25 mouse cellular contexts compared by ENCODE assay signal in the genomic region with DNA sequence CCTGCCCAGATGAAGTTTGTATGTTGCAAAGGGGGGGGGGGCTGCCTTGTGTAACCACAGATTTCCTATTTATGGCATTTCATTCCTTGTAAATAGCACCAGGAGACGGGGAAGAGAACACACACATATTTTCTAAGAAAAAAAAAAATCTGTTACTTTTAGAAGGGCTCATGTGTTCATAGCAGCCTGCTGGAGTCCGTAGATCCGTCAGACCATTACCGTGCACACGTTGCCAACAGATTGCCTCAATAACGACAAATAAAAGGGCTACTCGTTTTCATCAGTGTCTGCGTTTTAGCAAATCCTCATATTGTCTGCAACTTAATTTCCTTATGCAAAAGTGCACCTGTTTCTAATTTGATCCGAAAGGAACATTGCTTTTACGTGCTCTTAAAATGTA. TPM values are rescaled to one million over a fixed set of nuclear protein-coding genes. Genes with fewer than 3 reads are reported as not detected.
DNase-seq lines count a peak whose midpoint lies in the region; ATAC-seq and TF ChIP-seq lines count a peak whose summit lies in the region.
"Had no signal": no experiment of that assay in that cellular context is flagged by ENCODE, and none has a peak within 500 bp of the region (broad histone marks: within the 10 kb centered on the region; RNA-seq: fewer than 3 reads in every experiment).

No protein-coding gene starts in this region.

- no peaks in the 10 kb centered on the region for H3K36me3 ChIP-seq in hindbrain, embryonic 14.5 days (replicated peaks; ENCODE audit: control insufficient read depth, insufficient read depth)
- peaks cover 11% of the 10 kb centered on the region; the same call in 1 of the 2 replicates for H3K36me3 ChIP-seq in hindbrain, embryonic 10.5 days
- no peaks in the 10 kb centered on the region for H3K36me3 ChIP-seq in embryonic facial prominence, embryonic 13.5 days
- H3K36me3 ChIP-seq in forebrain, embryonic 16.5 days (ENCODE audit: control insufficient read depth, insufficient read depth), result no peaks in the 10 kb centered on the region
- H3K36me3 ChIP-seq in limb, embryonic 14.5 days (ENCODE audit: control insufficient read depth, insufficient read depth, low read length), result 0 out of 2 replicates have a peak, but pooled peaks cover 8% of the 10 kb centered on the region
- H3K36me3 ChIP-seq: heart, embryonic 12.5 days; hindbrain, embryonic 15.5 days; liver, embryonic 13.5 days; neural tube, embryonic 12.5 days had no signal

- no peaks in the 10 kb centered on the region for H3K9me3 ChIP-seq in hindbrain, embryonic 14.5 days (ENCODE audit: control insufficient read depth, low read length)
- H3K9me3 ChIP-seq in hindbrain, embryonic 10.5 days, result no peaks in the 10 kb centered on the region
- H3K9me3 ChIP-seq in embryonic facial prominence, embryonic 13.5 days, result no peaks in the 10 kb centered on the region
- H3K9me3 ChIP-seq in forebrain, embryonic 16.5 days (ENCODE audit: control insufficient read depth, low read length), result no peaks in the 10 kb centered on the region
- H3K9me3 ChIP-seq in limb, embryonic 14.5 days (ENCODE audit: control insufficient read depth, low read length), result no peaks in the 10 kb centered on the region
- H3K9me3 ChIP-seq: heart, embryonic 12.5 days; hindbrain, embryonic 15.5 days; kidney, embryonic 15.5 days; liver, embryonic 13.5 days; midbrain, embryonic 10.5 days; neural tube, embryonic 12.5 days had no signal

- no peak for ATAC-seq in hindbrain, embryonic 14.5 days (ENCODE audit: low FRiP score)
- ATAC-seq in embryonic facial prominence, embryonic 13.5 days (ENCODE audit: insufficient number of reproducible peaks, insufficient read depth, low FRiP score, low TSS enrichment, low read depth), result no peak
- ATAC-seq in forebrain, embryonic 16.5 days, result 0 out of 2 replicates have a peak, but pooled peaks have one; percentile 8
- ATAC-seq in limb, embryonic 14.5 days (ENCODE audit: low FRiP score, low read depth), result no peak
- ATAC-seq: intestine, embryonic 16.5 days had no signal

- H3K4me1 ChIP-seq in hindbrain, embryonic 14.5 days (replicated peaks; ENCODE audit: control insufficient read depth, insufficient read depth, low read length), result 0 out of 2 replicates have a peak, but pooled peaks cover 6% of the 10 kb centered on the region
- peaks cover 51% of the 10 kb centered on the region for H3K4me1 ChIP-seq in hindbrain, embryonic 10.5 days (replicated peaks)
- H3K4me1 ChIP-seq in embryonic facial prominence, embryonic 13.5 days, result peaks cover 38% of the 10 kb centered on the region
- peaks cover 32% of the 10 kb centered on the region for H3K4me1 ChIP-seq in forebrain, embryonic 16.5 days (replicated peaks; ENCODE audit: control insufficient read depth, insufficient read depth, low read length)
- H3K4me1 ChIP-seq in limb, embryonic 14.5 days (ENCODE audit: control insufficient read depth, insufficient read depth, low read length), result peaks cover 20% of the 10 kb centered on the region

- H3K9ac ChIP-seq in hindbrain, embryonic 14.5 days, result no peak overlapping the region
- H3K9ac ChIP-seq in embryonic facial prominence, embryonic 13.5 days, result 0 out of 2 replicates have a peak overlapping the region, but pooled peaks have one; percentile 51
- no peak overlapping the region for H3K9ac ChIP-seq in forebrain, embryonic 16.5 days (replicated peaks; ENCODE audit: low read depth, low read length)
- H3K9ac ChIP-seq in limb, embryonic 14.5 days (ENCODE audit: low read depth, low read length, severe bottlenecking), result 0 out of 2 replicates have a peak overlapping the region, but pooled peaks have one; percentile 17
- H3K9ac ChIP-seq: heart, embryonic 12.5 days; hindbrain, embryonic 15.5 days; kidney, embryonic 15.5 days; liver, embryonic 13.5 days; lung, embryonic 14.5 days; neural tube, embryonic 12.5 days had no signal

- H3K27ac ChIP-seq in hindbrain, embryonic 14.5 days, result 0 out of 2 replicates have a peak overlapping the region, but pooled peaks have one; percentile 9
- H3K27ac ChIP-seq in hindbrain, embryonic 10.5 days, result no peak overlapping the region
- peak overlapping the region; percentile 75; the same call in 1 of the 2 replicates for H3K27ac ChIP-seq in embryonic facial prominence, embryonic 13.5 days
- H3K27ac ChIP-seq in forebrain, embryonic 16.5 days (ENCODE audit: low read length), result peak overlapping the region; percentile 85
- H3K27ac ChIP-seq in limb, embryonic 14.5 days (replicated peaks; ENCODE audit: low read depth, low read length), result no peak overlapping the region
- H3K27ac ChIP-seq: hindbrain, embryonic 15.5 days; kidney, embryonic 15.5 days; liver, embryonic 13.5 days; macrophage; neural tube, embryonic 12.5 days had no signal

- WGBS in hindbrain, embryonic 14.5 days, result 66% methylated on average over 10 of the region's 10 CpGs
- 86% methylated on average over 10 of the region's 10 CpGs for WGBS in hindbrain, embryonic 10.5 days
- WGBS in embryonic facial prominence, embryonic 13.5 days, result 33% methylated on average over 10 of the region's 10 CpGs
- 16% methylated on average over 10 of the region's 10 CpGs for WGBS in forebrain, embryonic 16.5 days
- 24% methylated on average over 10 of the region's 10 CpGs for WGBS in limb, embryonic 14.5 days

- no peak overlapping the region for H3K4me3 ChIP-seq in hindbrain, embryonic 14.5 days (replicated peaks; ENCODE audit: low read length)
- no peak overlapping the region for H3K4me3 ChIP-seq in hindbrain, embryonic 10.5 days
- no peak overlapping the region for H3K4me3 ChIP-seq in embryonic facial prominence, embryonic 13.5 days
- no peak overlapping the region for H3K4me3 ChIP-seq in forebrain, embryonic 16.5 days (replicated peaks; ENCODE audit: low read length)
- no peak overlapping the region for H3K4me3 ChIP-seq in limb, embryonic 14.5 days (replicated peaks; ENCODE audit: low read length)
- H3K4me3 ChIP-seq: heart, embryonic 12.5 days; hindbrain, embryonic 15.5 days; kidney, embryonic 15.5 days; liver, embryonic 13.5 days; midbrain, embryonic 10.5 days; neural tube, embryonic 12.5 days had no signal

- TF ChIP-seq POLR2A in limb, embryonic 14.5 days (IDR thresholded peaks at IDR 0.05; ENCODE audit: borderline replicate concordance, extremely low read depth, insufficient read depth, insufficient read length), result no peak

- DNase-seq in hindbrain, embryonic 14.5 days (ENCODE audit: low spot score), result no peak
- DNase-seq in hindbrain, embryonic 10.5 days (ENCODE audit: low spot score), result no peak
- DNase-seq in limb, embryonic 14.5 days (ENCODE audit: low spot score), result peak; percentile 16
- DNase-seq in kidney, postnatal 25 days, result no peak
- no peak for DNase-seq in frontal cortex, postnatal 14 days (ENCODE audit: low spot score in 2 of 2)
- DNase-seq: adrenal gland, postnatal 36 days; cerebellum, adult 18-20 months; cerebellum, postnatal 36 days; heart, postnatal 14 days; liver, embryonic 13.5 days; lung, embryonic 14.5 days; thymus, postnatal 14 days had no signal

- no peaks in the 10 kb centered on the region for H3K27me3 ChIP-seq in hindbrain, embryonic 14.5 days (ENCODE audit: control insufficient read depth, insufficient read depth, low read length)
- no peaks in the 10 kb centered on the region for H3K27me3 ChIP-seq in hindbrain, embryonic 10.5 days (ENCODE audit: insufficient read depth, poor library complexity, severe bottlenecking)
- H3K27me3 ChIP-seq in embryonic facial prominence, embryonic 13.5 days, result no peaks in the 10 kb centered on the region
- H3K27me3 ChIP-seq in forebrain, embryonic 16.5 days (replicated peaks; ENCODE audit: control insufficient read depth, insufficient read depth, low read length), result no peaks in the 10 kb centered on the region
- H3K27me3 ChIP-seq in limb, embryonic 14.5 days (ENCODE audit: control insufficient read depth, insufficient read depth, low read length), result no peaks in the 10 kb centered on the region
- H3K27me3 ChIP-seq: CH12.LX; heart, embryonic 12.5 days; hindbrain, embryonic 15.5 days; kidney, embryonic 15.5 days; liver, embryonic 13.5 days; neural tube, embryonic 12.5 days had no signal

- H3K4me2 ChIP-seq in hindbrain, embryonic 14.5 days (replicated peaks), result no peak overlapping the region
- peak overlapping the region; percentile 32 for H3K4me2 ChIP-seq in embryonic facial prominence, embryonic 13.5 days
- H3K4me2 ChIP-seq in forebrain, embryonic 16.5 days (ENCODE audit: low read length), result peak overlapping the region; percentile 17
- no peak overlapping the region for H3K4me2 ChIP-seq in limb, embryonic 14.5 days (replicated peaks; ENCODE audit: low read depth, low read length, severe bottlenecking)
- H3K4me2 ChIP-seq: heart, embryonic 12.5 days; hindbrain, embryonic 15.5 days; kidney, embryonic 15.5 days; liver, embryonic 13.5 days; lung, embryonic 14.5 days; neural tube, embryonic 12.5 days had no signal

RNA-seq across cellular contexts. Expression of gene Rho, which starts 5.1 kb away (rescaled TPM):
- 0.08 and 0.53 TPM in 2 replicates for polyA plus RNA-seq in hindbrain, embryonic 14.5 days (2014; fragmentation: Nextera tagmentation; extraction: Ambion mirVana)
- 0.20 and 0.37 TPM in 2 replicates for polyA plus RNA-seq in hindbrain, embryonic 10.5 days (2016; fragmentation: Nextera tagmentation; extraction: Ambion mirVana)
- 0.14 and 0.43 TPM in 2 replicates for polyA plus RNA-seq in embryonic facial prominence, embryonic 13.5 days (2015; fragmentation: Nextera tagmentation; extraction: Ambion mirVana)
- 0.15 TPM in 1 of 2 replicates, not detected in the other for polyA plus RNA-seq in forebrain, embryonic 16.5 days (2015; fragmentation: Nextera tagmentation; extraction: Ambion mirVana)
- 0.67 and 1.1 TPM in 2 replicates for polyA plus RNA-seq in limb, embryonic 14.5 days (2012; rRNA removed)
- 0.22 TPM in 1 of 2 replicates, not detected in the other for polyA plus RNA-seq in limb, embryonic 14.5 days (2014; fragmentation: Nextera tagmentation; extraction: Ambion mirVana)
- polyA plus RNA-seq: liver, embryonic 13.5 days; macrophage had no signal

RNA-seq across cellular contexts. Expression of gene H1foo, which starts 18.3 kb away (rescaled TPM):
- polyA plus RNA-seq in hindbrain, embryonic 14.5 days (2014; fragmentation: Nextera tagmentation; extraction: Ambion mirVana), result not detected in 2 replicates
- not detected in 2 replicates for polyA plus RNA-seq in hindbrain, embryonic 10.5 days (2016; fragmentation: Nextera tagmentation; extraction: Ambion mirVana)
- polyA plus RNA-seq in embryonic facial prominence, embryonic 13.5 days (2015; fragmentation: Nextera tagmentation; extraction: Ambion mirVana), result not detected in 2 replicates
- polyA plus RNA-seq in forebrain, embryonic 16.5 days (2015; fragmentation: Nextera tagmentation; extraction: Ambion mirVana), result not detected in 2 replicates
- polyA plus RNA-seq in limb, embryonic 14.5 days (2012; rRNA removed), result not detected in 2 replicates
- not detected in 2 replicates for polyA plus RNA-seq in limb, embryonic 14.5 days (2014; fragmentation: Nextera tagmentation; extraction: Ambion mirVana)
- polyA plus RNA-seq: heart, embryonic 12.5 days; hindbrain, embryonic 15.5 days; intestine, embryonic 16.5 days; kidney, embryonic 15.5 days; large intestine, adult 2 months; liver, embryonic 13.5 days; lung, embryonic 14.5 days; macrophage; midbrain, embryonic 10.5 days; neural tube, embryonic 12.5 days; small intestine, adult 2 months; testis, adult 2 months had no signal

Comparison
In these comparisons a context has a peak if more than half of its experiments do, and no peak if none do; other contexts are left out.
1. H3K27ac ChIP-seq: peak in hindbrain, embryonic 14.5 days (single experiment), embryonic facial prominence, embryonic 13.5 days (single experiment) and forebrain, embryonic 16.5 days (single experiment); none in hindbrain, embryonic 10.5 days (single experiment) and limb, embryonic 14.5 days (single experiment).
2. H3K4me2 ChIP-seq: peak in embryonic facial prominence, embryonic 13.5 days (single experiment) and forebrain, embryonic 16.5 days (single experiment); none in hindbrain, embryonic 14.5 days (single experiment) and limb, embryonic 14.5 days (single experiment).
3. H3K9ac ChIP-seq: peak in embryonic facial prominence, embryonic 13.5 days (single experiment) and limb, embryonic 14.5 days (single experiment); none in hindbrain, embryonic 14.5 days (single experiment) and forebrain, embryonic 16.5 days (single experiment).